Mouse (Mus musculus): ENCODE measurements at regions not wholly inside any gene's neighbourhood (a gene's known extent, or its start where the extent isn't known, plus 50 kb on each side); places are given as distances from the start of the nearest gene placed in this dataset.

DNA sequence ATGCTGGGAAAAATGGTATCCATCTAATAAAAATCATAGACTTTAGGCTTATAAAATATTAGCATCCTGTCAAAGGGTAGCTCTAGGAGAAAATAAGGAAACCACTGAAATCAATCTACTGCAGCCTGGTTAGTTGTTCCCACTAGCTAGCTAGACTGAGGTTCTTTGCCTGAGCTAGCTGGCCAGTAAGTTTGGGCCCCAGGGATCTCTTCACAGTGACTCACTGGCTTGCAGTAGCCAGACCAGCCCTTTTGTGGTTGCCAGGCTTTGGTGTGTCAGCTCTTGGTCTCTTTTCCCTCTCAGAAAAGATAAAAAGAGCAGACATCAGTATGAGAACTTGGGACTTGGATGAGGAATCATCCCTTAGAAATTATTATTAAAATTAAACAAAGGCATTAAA is 325.3 kb upstream of the Rasgrp1 start:
- Histone ChIP-seq H3K4me2 (ENCODE audit: low read depth, severe bottlenecking) (no peak overlapping the region), H3K4me3 (ENCODE audit: low read depth, low read length) (no peak overlapping the region), H3K4me1 (ENCODE audit: control insufficient read depth, insufficient read depth, low read length) (peaks cover 9% of the 10 kb centered on the region; the same call in 1 of the 2 replicates), H3K9ac (ENCODE audit: low read length) (no peak overlapping the region), H3K27ac (replicated peaks; ENCODE audit: low read depth, low read length) (no peak overlapping the region), H3K36me3 (ENCODE audit: control insufficient read depth, insufficient read depth, low read length) (no peaks in the 10 kb centered on the region), H3K27me3 (ENCODE audit: control insufficient read depth, insufficient read depth, low read length) (no peaks in the 10 kb centered on the region), H3K9me3 (ENCODE audit: control insufficient read depth, low read length) (no peaks in the 10 kb centered on the region)
- no peak for ATAC-seq (ENCODE audit: insufficient number of reproducible peaks, low FRiP score, low TSS enrichment, low read depth)
- DNase-seq (ENCODE audit: low spot score): no peak

DNA sequence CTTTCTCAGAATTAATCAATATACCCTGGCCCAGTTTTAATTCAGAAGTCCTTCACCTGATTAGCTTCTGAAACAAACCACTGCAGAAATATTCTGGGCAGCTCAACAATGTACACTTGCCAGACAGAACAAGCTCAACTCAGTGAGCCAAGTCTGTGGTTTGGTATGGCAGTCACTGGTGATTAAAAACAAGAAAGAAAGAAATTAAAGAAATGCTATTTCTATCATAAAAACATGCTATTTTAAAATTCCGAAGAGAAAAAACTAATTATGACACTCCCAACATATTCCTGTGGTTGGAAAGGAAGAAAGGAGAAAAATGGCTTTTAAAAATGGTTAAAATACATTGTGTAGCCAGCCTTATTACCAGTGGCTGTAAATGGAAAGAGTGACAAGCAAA is 332.1 kb upstream of the Rasgrp1 start:
- Histone ChIP-seq H3K9ac (ENCODE audit: low read length) (no peak overlapping the region), H3K27me3 (ENCODE audit: control insufficient read depth, insufficient read depth, low read length) (no peaks in the 10 kb centered on the region), H3K27ac (replicated peaks; ENCODE audit: low read depth, low read length) (no peak overlapping the region), H3K4me1 (ENCODE audit: control insufficient read depth, insufficient read depth, low read length) (no peaks in the 10 kb centered on the region), H3K4me2 (ENCODE audit: low read depth, severe bottlenecking) (no peak overlapping the region), H3K4me3 (ENCODE audit: low read depth, low read length) (no peak overlapping the region), H3K9me3 (ENCODE audit: control insufficient read depth, low read length) (no peaks in the 10 kb centered on the region), H3K36me3 (ENCODE audit: control insufficient read depth, insufficient read depth, low read length) (no peaks in the 10 kb centered on the region)
- ATAC-seq (ENCODE audit: insufficient number of reproducible peaks, low FRiP score, low TSS enrichment, low read depth) (no peak), DNase-seq (ENCODE audit: low spot score) (no peak)
- 86% methylated on average over 1 of the region's 1 CpGs for WGBS

DNA sequence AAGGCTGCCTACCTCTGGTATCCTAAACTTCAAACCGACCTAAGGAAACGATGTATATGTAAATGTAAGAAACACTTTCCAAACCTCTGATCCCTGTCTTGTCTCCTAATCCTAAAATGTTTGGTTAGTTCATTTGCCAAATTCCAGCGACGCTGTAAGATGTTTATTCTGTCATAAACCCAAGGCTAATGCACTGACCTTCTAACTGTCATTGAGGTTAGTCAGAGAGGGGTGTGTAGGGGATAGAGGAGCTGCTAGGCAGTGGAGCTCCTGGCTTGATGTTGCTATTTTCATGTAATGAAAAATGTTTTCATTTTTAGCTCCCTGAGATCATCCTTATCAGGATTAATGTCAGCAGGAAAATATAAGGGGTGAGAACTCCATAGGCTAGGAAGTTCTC is 335.8 kb upstream of the Rasgrp1 start:
- Histone ChIP-seq H3K36me3 (ENCODE audit: control insufficient read depth, insufficient read depth, low read length) (no peaks in the 10 kb centered on the region), H3K9me3 (ENCODE audit: control insufficient read depth, low read length) (no peaks in the 10 kb centered on the region), H3K27ac (replicated peaks; ENCODE audit: low read depth, low read length) (no peak overlapping the region), H3K4me3 (ENCODE audit: low read depth, low read length) (no peak overlapping the region), H3K9ac (ENCODE audit: low read length) (no peak overlapping the region), H3K4me1 (ENCODE audit: control insufficient read depth, insufficient read depth, low read length) (no peaks in the 10 kb centered on the region), H3K4me2 (ENCODE audit: low read depth, severe bottlenecking) (no peak overlapping the region), H3K27me3 (ENCODE audit: control insufficient read depth, insufficient read depth, low read length) (no peaks in the 10 kb centered on the region)
- ATAC-seq (ENCODE audit: insufficient number of reproducible peaks, low FRiP score, low TSS enrichment, low read depth) (no peak), DNase-seq (ENCODE audit: low spot score) (no peak)
- 72% methylated on average over 4 of the region's 4 CpGs for WGBS

DNA sequence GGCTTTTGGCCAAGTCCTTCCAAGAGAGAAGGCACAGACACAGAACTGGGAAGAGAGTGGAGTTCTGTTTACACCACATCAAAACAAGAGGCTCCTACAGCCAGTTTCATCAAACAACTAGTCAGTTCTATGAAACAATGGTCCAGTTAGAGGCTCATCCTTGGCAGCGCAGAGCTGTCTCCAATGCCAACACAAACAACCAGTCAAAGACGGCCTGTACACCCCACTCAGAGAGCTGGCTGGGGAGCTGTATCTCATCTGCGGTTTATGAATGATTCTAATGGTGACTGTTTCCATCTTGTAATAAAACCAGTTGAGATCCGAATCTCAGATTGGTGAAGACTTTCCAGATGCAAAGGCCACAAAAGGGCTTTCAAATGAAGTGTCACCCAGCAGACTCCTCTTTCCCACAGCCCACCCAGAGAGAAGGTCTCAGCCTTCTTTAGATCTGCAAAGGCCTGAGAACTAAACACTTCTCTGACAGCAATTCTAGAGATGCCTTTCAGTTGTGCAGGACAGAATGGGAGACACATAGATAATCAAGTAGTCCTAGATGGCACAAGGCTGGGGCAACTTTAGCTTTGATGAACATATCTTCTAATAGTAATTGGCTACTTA is 343.1 kb upstream of the Rasgrp1 start:
- H3K4me3 ChIP-seq (ENCODE audit: low read depth, low read length): no peak overlapping the region
- ATAC-seq (ENCODE audit: insufficient number of reproducible peaks, low FRiP score, low TSS enrichment, low read depth) (no peak), DNase-seq (ENCODE audit: low spot score) (no peak)
- H3K4me1 ChIP-seq (ENCODE audit: control insufficient read depth, insufficient read depth, low read length): no peaks in the 10 kb centered on the region
- 83% methylated on average over 4 of the region's 4 CpGs for WGBS
- H3K9ac ChIP-seq (ENCODE audit: low read length): no peak overlapping the region
- H3K36me3 ChIP-seq (ENCODE audit: control insufficient read depth, insufficient read depth, low read length): no peaks in the 10 kb centered on the region
- H3K9me3 ChIP-seq (ENCODE audit: control insufficient read depth, low read length): no peaks in the 10 kb centered on the region
- H3K27ac ChIP-seq (replicated peaks; ENCODE audit: low read depth, low read length): no peak overlapping the region
- no peaks in the 10 kb centered on the region for H3K27me3 ChIP-seq (ENCODE audit: control insufficient read depth, insufficient read depth, low read length)
- no peak overlapping the region for H3K4me2 ChIP-seq (ENCODE audit: low read depth, severe bottlenecking)

DNA sequence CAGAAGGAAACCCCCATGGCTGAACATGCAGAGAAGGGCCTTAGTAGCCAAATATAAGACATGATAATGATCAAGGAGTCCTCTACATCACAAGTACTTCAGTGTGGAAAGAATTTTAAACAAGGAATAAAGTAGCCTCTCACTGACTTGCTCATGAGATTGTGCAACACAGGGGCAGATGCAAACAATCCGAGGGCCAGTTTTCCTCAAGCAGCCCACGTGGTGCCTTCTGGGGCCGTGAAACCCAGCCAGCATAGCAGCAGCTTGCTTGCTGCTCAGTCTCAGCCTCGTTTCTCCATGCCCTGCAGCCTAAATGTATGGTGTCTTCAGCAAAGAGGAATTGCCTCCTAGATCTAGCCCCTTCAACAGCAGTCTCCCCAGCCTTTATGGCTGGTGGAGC is 350.7 kb upstream of the Rasgrp1 start:
- no peaks in the 10 kb centered on the region for H3K9me3 ChIP-seq (ENCODE audit: control insufficient read depth, low read length)
- H3K27me3 ChIP-seq (ENCODE audit: control insufficient read depth, insufficient read depth, low read length): no peaks in the 10 kb centered on the region
- no peak overlapping the region for H3K9ac ChIP-seq (ENCODE audit: low read length)
- H3K4me1 ChIP-seq (ENCODE audit: control insufficient read depth, insufficient read depth, low read length): no peaks in the 10 kb centered on the region
- DNase-seq (ENCODE audit: low spot score) (no peak), ATAC-seq (ENCODE audit: insufficient number of reproducible peaks, low FRiP score, low TSS enrichment, low read depth) (no peak)
- H3K27ac ChIP-seq (replicated peaks; ENCODE audit: low read depth, low read length): no peak overlapping the region
- no peak overlapping the region for H3K4me2 ChIP-seq (ENCODE audit: low read depth, severe bottlenecking)
- no peak overlapping the region for H3K4me3 ChIP-seq (ENCODE audit: low read depth, low read length)
- WGBS: 69% methylated on average over 4 of the region's 4 CpGs
- no peaks in the 10 kb centered on the region for H3K36me3 ChIP-seq (ENCODE audit: control insufficient read depth, insufficient read depth, low read length)

DNA sequence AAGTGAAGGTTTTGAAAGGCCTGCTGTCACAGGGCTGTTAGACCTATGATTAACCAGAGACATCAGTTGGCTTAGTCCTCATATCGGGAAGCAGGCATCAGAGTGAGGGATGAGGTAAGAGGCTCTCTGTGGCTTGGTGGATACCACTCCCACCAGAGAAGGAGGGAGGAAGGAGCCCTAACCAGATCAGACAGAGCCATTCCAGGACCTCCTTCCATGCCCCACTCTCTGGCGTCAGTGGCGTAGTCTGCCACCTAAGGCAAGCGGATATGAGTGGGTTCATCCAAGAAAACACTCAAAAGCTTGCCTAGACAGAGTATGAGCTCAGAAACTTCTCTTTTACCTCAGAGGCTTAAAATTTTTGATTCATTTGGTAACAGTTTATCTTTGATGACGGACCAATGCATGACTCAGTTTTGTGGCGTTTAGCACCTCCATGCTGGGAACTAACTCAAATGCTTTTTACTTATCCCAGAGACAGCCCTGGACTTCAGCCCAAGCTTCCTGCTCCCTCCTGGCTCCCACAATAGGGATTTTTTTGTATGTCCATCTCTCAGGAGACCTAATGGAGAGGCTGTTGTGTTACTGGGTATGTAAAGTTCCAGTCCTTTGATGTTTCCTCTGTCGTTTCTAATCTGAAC is 367.5 kb upstream of the Rasgrp1 start:
- Histone ChIP-seq H3K27ac (replicated peaks; ENCODE audit: low read depth, low read length) (no peak overlapping the region), H3K27me3 (ENCODE audit: control insufficient read depth, insufficient read depth, low read length) (no peaks in the 10 kb centered on the region), H3K9ac (ENCODE audit: low read length) (no peak overlapping the region), H3K9me3 (ENCODE audit: control insufficient read depth, low read length) (no peaks in the 10 kb centered on the region), H3K4me3 (ENCODE audit: low read depth, low read length) (no peak overlapping the region), H3K36me3 (ENCODE audit: control insufficient read depth, insufficient read depth, low read length) (no peaks in the 10 kb centered on the region), H3K4me2 (ENCODE audit: low read depth, severe bottlenecking) (no peak overlapping the region), H3K4me1 (ENCODE audit: control insufficient read depth, insufficient read depth, low read length) (no peaks in the 10 kb centered on the region)
- ATAC-seq (ENCODE audit: insufficient number of reproducible peaks, low FRiP score, low TSS enrichment, low read depth) (no peak), DNase-seq (ENCODE audit: low spot score) (no peak)
- WGBS: 88% methylated on average over 7 of the region's 7 CpGs

DNA sequence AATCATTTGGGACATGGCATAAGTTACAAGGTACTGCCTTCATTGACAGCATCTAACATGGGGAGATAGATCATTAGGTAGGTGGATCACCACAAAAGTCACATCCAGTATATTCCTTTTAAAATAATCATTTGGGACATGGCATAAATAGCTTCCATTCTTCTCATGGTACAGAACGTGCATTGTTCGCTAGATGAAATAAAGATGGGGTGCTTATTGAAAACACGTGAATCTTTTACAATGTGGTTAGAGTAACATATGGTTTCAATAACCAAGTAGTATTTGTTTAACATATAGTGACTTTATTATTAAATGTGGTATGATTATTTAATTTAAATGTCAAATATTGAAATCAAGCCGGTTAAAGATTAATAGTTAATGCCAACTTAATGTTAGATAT is 381.3 kb upstream of the Rasgrp1 start:
- peak; percentile 54; the same call in 1 of the 2 replicates for ATAC-seq (ENCODE audit: insufficient number of reproducible peaks, low FRiP score, low TSS enrichment, low read depth)
- Histone ChIP-seq H3K36me3 (ENCODE audit: control insufficient read depth, insufficient read depth, low read length) (no peaks in the 10 kb centered on the region), H3K4me1 (ENCODE audit: control insufficient read depth, insufficient read depth, low read length) (peaks cover 3% of the 10 kb centered on the region; the same call in 1 of the 2 replicates), H3K27me3 (ENCODE audit: control insufficient read depth, insufficient read depth, low read length) (no peaks in the 10 kb centered on the region), H3K27ac (replicated peaks; ENCODE audit: low read depth, low read length) (no peak overlapping the region), H3K9me3 (ENCODE audit: control insufficient read depth, low read length) (no peaks in the 10 kb centered on the region), H3K9ac (ENCODE audit: low read length) (no peak overlapping the region), H3K4me2 (ENCODE audit: low read depth, severe bottlenecking) (no peak overlapping the region), H3K4me3 (ENCODE audit: low read depth, low read length) (no peak overlapping the region)
- WGBS: 37% methylated on average over 4 of the region's 4 CpGs
- DNase-seq (ENCODE audit: low spot score): no peak

DNA sequence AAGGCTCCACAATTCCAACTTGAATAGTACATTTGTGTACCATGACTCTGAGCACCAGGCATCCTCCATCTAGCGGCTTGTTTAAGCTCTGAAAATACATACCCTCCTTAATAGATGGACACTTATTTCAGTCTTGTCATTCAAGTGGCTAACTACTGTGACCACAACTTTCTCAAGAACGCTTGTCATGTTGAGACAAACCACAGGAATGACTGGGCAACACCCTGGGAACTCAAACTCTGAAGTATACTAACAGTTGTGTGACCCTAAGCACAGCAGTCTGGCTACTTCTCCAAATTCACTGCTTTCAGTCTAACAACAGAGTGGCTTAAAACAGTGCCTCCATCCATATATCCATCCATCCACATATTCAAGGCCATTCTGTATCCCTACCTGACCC is 380.4 kb upstream of the Thbs1 start:
- no peak overlapping the region for H3K4me3 ChIP-seq (ENCODE audit: low read depth, low read length)
- 87% methylated on average over 2 of the region's 2 CpGs for WGBS
- H3K4me2 ChIP-seq (ENCODE audit: low read depth, severe bottlenecking): no peak overlapping the region

DNA sequence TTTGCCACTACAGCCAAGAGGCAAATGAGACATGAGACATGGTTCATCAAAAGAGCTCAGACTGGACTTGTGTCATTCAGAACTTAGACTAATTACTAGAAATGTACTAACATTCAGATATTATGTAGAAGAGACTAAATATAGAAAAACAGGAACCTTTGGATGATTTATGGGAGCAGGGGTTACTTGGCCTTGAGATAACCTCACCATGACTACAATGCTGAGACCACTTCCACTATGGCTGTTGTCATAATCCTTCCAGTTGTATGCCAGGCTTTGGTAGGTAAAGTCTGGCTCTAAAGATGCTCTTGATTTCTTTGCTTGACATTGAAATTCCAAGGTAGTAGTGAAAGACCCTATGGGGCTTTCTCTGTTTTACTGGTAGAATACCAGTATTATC is 369.3 kb upstream of the Thbs1 start:
- DNase-seq (ENCODE audit: low spot score): no peak
- H3K27ac ChIP-seq (replicated peaks; ENCODE audit: low read depth, low read length): no peak overlapping the region
- no peaks in the 10 kb centered on the region for H3K9me3 ChIP-seq (ENCODE audit: control insufficient read depth, low read length)
- H3K4me3 ChIP-seq (ENCODE audit: low read depth, low read length): no peak overlapping the region
- no peak for ATAC-seq (ENCODE audit: insufficient number of reproducible peaks, low FRiP score, low TSS enrichment, low read depth)
- no peak overlapping the region for H3K9ac ChIP-seq (ENCODE audit: low read length)
- H3K4me1 ChIP-seq (ENCODE audit: control insufficient read depth, insufficient read depth, low read length): no peaks in the 10 kb centered on the region
- H3K4me2 ChIP-seq (ENCODE audit: low read depth, severe bottlenecking): no peak overlapping the region
- no peaks in the 10 kb centered on the region for H3K27me3 ChIP-seq (ENCODE audit: control insufficient read depth, insufficient read depth, low read length)
- H3K36me3 ChIP-seq (ENCODE audit: control insufficient read depth, insufficient read depth, low read length): no peaks in the 10 kb centered on the region

More for the DNA sequence above, 380.4 kb upstream of the Thbs1 start:
- Histone ChIP-seq H3K4me1 (ENCODE audit: control insufficient read depth, insufficient read depth, low read length) (no peaks in the 10 kb centered on the region), H3K36me3 (ENCODE audit: control insufficient read depth, insufficient read depth, low read length) (no peaks in the 10 kb centered on the region), H3K9ac (ENCODE audit: low read length) (no peak overlapping the region), H3K27me3 (ENCODE audit: control insufficient read depth, insufficient read depth, low read length) (no peaks in the 10 kb centered on the region), H3K9me3 (ENCODE audit: control insufficient read depth, low read length) (no peaks in the 10 kb centered on the region), H3K27ac (replicated peaks; ENCODE audit: low read depth, low read length) (no peak overlapping the region)
- ATAC-seq (ENCODE audit: insufficient number of reproducible peaks, low FRiP score, low TSS enrichment, low read depth): no peak
- no peak for DNase-seq (ENCODE audit: low spot score)
